Mouse (Mus musculus) T-helper 17 cell (primary cell): Measurements from ENCODE around the gene Bcas2.
"Not testable (repeated sequence)": the region's sequence is repeated elsewhere in the genome, so short reads cannot be mapped to it uniquely, and the experiment has no call there.

Experiments used
- in situ Hi-C, 2 experiments: fragments of 300-600 bp; cut with MboI, MseI; formaldehyde crosslinking; loops; 1 replicate in 1 of 2; 2 replicates in 1 of 2; pipeline ENCODE4 v1.15.1; 2025; ENCODE audit warnings: high pct_unique_total_duplicates in 2 of 2

Gene Bcas2

GRCm38 (mm10) chr3:103171505-103172267, at the start of gene Bcas2:
Gene Bcas2, plus strand, starts transcription at chr3:103171655.
- in situ Hi-C loops = loop anchor here in 1 of 2 experiments (10.0 kb wide), 1 partner anchor 147 kb away; the partner anchor contains the start of gene Csde1

GRCm38 (mm10) chr3:103123636-103124035, 47.8 kb upstream of the Bcas2 start:
- in situ Hi-C loops = no loop called here

GRCm38 (mm10) chr3:103126138-103126537, 45.3 kb upstream of the Bcas2 start:
- in situ Hi-C loops = no loop called here

GRCm38 (mm10) chr3:103127177-103127576, 44.3 kb upstream of the Bcas2 start:
- in situ Hi-C loops = no loop called here

GRCm38 (mm10) chr3:103127721-103128120, 43.7 kb upstream of the Bcas2 start:
- in situ Hi-C loops = no loop called here

- in situ Hi-C loops = no loop called here
These were observed 43.2 kb upstream of the Bcas2 start for GRCm38 (mm10) chr3:103128251-103128650.

- in situ Hi-C loops = no loop called here
These were observed 41.9 kb upstream of the Bcas2 start for GRCm38 (mm10) chr3:103129367-103130159.

GRCm38 (mm10) chr3:103130236-103130751, 41.2 kb upstream of the Bcas2 start:
- in situ Hi-C loops = no loop called here

- in situ Hi-C loops = no loop called here
These were observed 38.4 kb upstream of the Bcas2 start for GRCm38 (mm10) chr3:103133098-103133497.

GRCm38 (mm10) chr3:103136414-103137077, 34.9 kb upstream of the Bcas2 start:
- in situ Hi-C loops = no loop called here

GRCm38 (mm10) chr3:103139047-103139446, 32.4 kb upstream of the Bcas2 start:
- in situ Hi-C loops = no loop called here

GRCm38 (mm10) chr3:103140095-103140838, 31.2 kb upstream of the Bcas2 start:
- in situ Hi-C loops = not testable (repeated sequence)

- in situ Hi-C loops = no loop called here
These were observed 30.2 kb upstream of the Bcas2 start for GRCm38 (mm10) chr3:103141287-103141686.

- in situ Hi-C loops = no loop called here
These were observed 29.1 kb upstream of the Bcas2 start for GRCm38 (mm10) chr3:103142366-103142765.

GRCm38 (mm10) chr3:103145336-103145735, 26.1 kb upstream of the Bcas2 start:
- in situ Hi-C loops = no loop called here

- in situ Hi-C loops = no loop called here
These were observed 25.7 kb upstream of the Bcas2 start for GRCm38 (mm10) chr3:103145791-103146190.

GRCm38 (mm10) chr3:103146330-103147166, 24.9 kb upstream of the Bcas2 start:
- in situ Hi-C loops = no loop called here

- in situ Hi-C loops = no loop called here
These were observed 23.7 kb upstream of the Bcas2 start for GRCm38 (mm10) chr3:103147775-103148174.

- in situ Hi-C loops = no loop called here
These were observed 22.5 kb upstream of the Bcas2 start for GRCm38 (mm10) chr3:103148941-103149340.

- in situ Hi-C loops = no loop called here
These were observed 17.7 kb upstream of the Bcas2 start for GRCm38 (mm10) chr3:103153761-103154160.
